Mouse (Mus musculus): ENCODE measurements around the gene Gm9045. TPM values are rescaled to one million over a fixed set of nuclear protein-coding genes. Genes with fewer than 3 reads are reported as not detected.

The Gm9045 gene
- polyA plus RNA-seq (2017; shearing (Covaris generic)), result under 1 TPM; 0.11 to 0.24 TPM

DNA sequence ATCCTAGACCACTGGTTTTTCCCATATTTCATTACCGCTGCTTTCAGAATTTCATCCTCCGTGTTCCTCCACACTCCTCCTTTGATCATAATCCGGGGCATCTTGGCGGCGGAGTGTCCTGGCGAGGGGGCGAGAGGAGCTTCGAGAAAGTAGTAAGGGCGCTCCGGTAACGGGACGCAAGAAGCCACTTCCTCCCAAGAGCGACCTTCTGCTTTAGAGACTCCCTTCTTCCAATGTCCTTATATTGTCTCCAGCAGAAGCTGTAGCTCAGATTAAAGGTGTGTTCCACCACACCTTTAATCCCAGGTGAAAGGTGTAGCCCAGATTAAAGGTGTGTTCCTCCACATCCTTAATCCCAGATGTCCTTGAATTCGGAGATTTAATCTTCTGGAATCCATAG lies at the start of gene Gm9045:
Gene Gm9045, minus strand, starts transcription at position 101 of the 400 bp plus-strand sequence.

DNA sequence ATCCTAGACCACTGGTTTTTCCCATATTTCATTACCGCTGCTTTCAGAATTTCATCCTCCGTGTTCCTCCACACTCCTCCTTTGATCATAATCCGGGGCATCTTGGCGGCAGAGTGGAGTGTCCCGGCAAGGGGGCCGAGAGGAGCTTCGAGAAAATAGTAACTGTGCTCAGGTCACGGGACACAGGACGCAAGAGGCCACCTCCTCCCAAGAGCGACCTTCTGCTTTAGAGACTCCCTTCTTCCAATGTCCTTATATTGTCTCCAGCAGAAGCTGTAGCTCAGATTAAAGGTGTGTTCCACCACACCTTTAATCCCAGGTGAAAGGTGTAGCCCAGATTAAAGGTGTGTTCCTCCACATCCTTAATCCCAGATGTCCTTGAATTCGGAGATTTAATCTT lies 16.4 kb upstream of the Gm9045 start, which contains the start of gene Gm9049:
Gene Gm9049, minus strand, starts transcription at position 101 of the 400 bp plus-strand sequence.

DNA sequence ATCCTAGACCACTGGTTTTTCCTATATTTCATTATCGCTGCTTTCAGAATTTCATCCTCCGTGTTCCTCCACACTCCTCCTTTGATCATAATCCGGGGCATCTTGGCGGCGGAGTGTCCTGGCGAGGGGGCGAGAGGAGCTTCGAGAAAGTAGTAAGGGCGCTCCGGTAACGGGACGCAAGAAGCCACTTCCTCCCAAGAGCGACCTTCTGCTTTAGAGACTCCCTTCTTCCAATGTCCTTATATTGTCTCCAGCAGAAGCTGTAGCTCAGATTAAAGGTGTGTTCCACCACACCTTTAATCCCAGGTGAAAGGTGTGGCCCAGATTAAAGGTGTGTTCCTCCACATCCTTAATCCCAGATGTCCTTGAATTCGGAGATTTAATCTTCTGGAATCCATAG lies 10.9 kb upstream of the Gm9045 start, which contains the start of gene Gm9048:
Gene Gm9048, minus strand, starts transcription at position 101 of the 400 bp plus-strand sequence.

DNA sequence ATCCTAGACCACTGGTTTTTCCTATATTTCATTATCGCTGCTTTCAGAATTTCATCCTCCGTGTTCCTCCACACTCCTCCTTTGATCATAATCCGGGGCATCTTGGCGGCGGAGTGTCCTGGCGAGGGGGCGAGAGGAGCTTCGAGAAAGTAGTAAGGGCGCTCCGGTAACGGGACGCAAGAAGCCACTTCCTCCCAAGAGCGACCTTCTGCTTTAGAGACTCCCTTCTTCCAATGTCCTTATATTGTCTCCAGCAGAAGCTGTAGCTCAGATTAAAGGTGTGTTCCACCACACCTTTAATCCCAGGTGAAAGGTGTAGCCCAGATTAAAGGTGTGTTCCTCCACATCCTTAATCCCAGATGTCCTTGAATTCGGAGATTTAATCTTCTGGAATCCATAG lies 5.5 kb upstream of the Gm9045 start, which contains the start of gene Gm9046:
Gene Gm9046, minus strand, starts transcription at position 101 of the 400 bp plus-strand sequence.

DNA sequence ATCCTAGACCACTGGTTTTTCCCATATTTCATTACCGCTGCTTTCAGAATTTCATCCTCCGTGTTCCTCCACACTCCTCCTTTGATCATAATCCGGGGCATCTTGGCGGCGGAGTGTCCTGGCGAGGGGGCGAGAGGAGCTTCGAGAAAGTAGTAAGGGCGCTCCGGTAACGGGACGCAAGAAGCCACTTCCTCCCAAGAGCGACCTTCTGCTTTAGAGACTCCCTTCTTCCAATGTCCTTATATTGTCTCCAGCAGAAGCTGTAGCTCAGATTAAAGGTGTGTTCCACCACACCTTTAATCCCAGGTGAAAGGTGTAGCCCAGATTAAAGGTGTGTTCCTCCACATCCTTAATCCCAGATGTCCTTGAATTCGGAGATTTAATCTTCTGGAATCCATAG lies 5.3 kb downstream of the Gm9045 start, which contains the start of gene Gm9044:
Gene Gm9044, minus strand, starts transcription at position 101 of the 400 bp plus-strand sequence.

DNA sequence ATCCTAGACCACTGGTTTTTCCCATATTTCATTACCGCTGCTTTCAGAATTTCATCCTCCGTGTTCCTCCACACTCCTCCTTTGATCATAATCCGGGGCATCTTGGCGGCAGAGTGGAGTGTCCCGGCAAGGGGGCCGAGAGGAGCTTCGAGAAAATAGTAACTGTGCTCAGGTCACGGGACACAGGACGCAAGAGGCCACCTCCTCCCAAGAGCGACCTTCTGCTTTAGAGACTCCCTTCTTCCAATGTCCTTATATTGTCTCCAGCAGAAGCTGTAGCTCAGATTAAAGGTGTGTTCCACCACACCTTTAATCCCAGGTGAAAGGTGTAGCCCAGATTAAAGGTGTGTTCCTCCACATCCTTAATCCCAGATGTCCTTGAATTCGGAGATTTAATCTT lies 10.8 kb downstream of the Gm9045 start, which contains the start of gene Gm9040:
Gene Gm9040, minus strand, starts transcription at position 101 of the 400 bp plus-strand sequence.

DNA sequence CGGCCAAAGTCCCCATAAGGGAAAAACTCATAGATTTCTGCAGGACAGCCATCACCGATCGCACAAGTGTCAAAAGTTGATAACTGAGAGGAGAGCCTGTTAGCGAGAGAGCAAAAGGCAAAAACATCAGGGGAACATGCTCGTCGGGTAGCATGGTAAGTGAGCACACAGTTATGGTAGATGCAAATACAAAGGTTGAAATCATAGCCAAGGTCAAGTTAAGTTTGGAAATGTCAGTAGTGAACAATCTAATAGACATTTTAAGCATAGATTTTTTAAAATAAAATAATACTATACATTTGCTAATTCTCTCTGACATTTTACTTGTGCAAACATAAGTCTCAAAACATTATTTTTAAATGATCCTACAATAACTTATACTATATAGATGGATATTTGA lies 42.7 kb downstream of the Gm9045 start, which contains the start of gene Iltifb:
Gene Iltifb, minus strand, starts transcription at position 101 of the 400 bp plus-strand sequence.

Other genes starting within 250 kb of the Gm9045 start
- gene Mdm1, start 196.0 kb downstream of the Gm9045 start, polyA plus RNA-seq (2017; shearing (Covaris generic)), result 10 to 100 TPM in 1 of 2 experiments, 1 to 10 TPM in 1; 7.0 to 10.6 TPM
- gene Il22, start 132.9 kb downstream of the Gm9045 start, polyA plus RNA-seq (2017; shearing (Covaris generic)), result not detected
- not detected for gene Gm32717, start 97.1 kb downstream of the Gm9045 start, polyA plus RNA-seq (2017; shearing (Covaris generic))
- not detected for gene Gm32802, start 79.1 kb downstream of the Gm9045 start, polyA plus RNA-seq (2017; shearing (Covaris generic))
- gene Iltifb, start 42.8 kb downstream of the Gm9045 start, polyA plus RNA-seq (2017; shearing (Covaris generic)), result under 1 TPM in 1 of 2 experiments, not detected in 1; 0.93 TPM
- not detected for gene Gm9040, start 10.9 kb downstream of the Gm9045 start, polyA plus RNA-seq (2017; shearing (Covaris generic))
- gene Gm9044, start 5.4 kb downstream of the Gm9045 start, polyA plus RNA-seq (2017; shearing (Covaris generic)), result not detected
- not detected for gene Gm9046, start 5.4 kb upstream of the Gm9045 start, polyA plus RNA-seq (2017; shearing (Covaris generic))
- not detected for gene Gm9048, start 10.8 kb upstream of the Gm9045 start, polyA plus RNA-seq (2017; shearing (Covaris generic))
- gene Gm9049, start 16.3 kb upstream of the Gm9045 start, polyA plus RNA-seq (2017; shearing (Covaris generic)), result under 1 TPM; 0.11 to 0.24 TPM
- 10 to 100 TPM; 17.2 to 28.6 TPM for gene Ifng, start 103.2 kb upstream of the Gm9045 start, polyA plus RNA-seq (2017; shearing (Covaris generic))